Mouse (Mus musculus) stomach, embryonic 15.5 days (tissue): Measurements from ENCODE around the gene 1110032A03Rik. TPM values are rescaled to one million over a fixed set of nuclear protein-coding genes. Genes with fewer than 3 reads are reported as not detected.

Source experiments
- ATAC-seq: fragments of 200-750 bp; cut with Nextera tagmentation; 2 replicates; pipeline ENCODE4 v1.8.0; 2017; ENCODE audit warnings: low read depth, moderate number of reproducible peaks, moderate TSS enrichment; ENCODE audit not compliant: insufficient read depth, low FRiP score
- H3K27ac ChIP-seq: fragments of 300-500 bp; sonication (generic); 2 replicates; pipeline ENCODE4 v1.5.1; 2015; ENCODE audit warnings: mild to moderate bottlenecking, inconsistent platforms
- H3K27me3 ChIP-seq: fragments of 300-500 bp; sonication (generic); replicated peaks from 2 replicates; pipeline ENCODE4 v1.6.1; 2015; ENCODE audit warnings: inconsistent platforms
- H3K36me3 ChIP-seq: fragments of 300-500 bp; sonication (generic); 2 replicates; pipeline ENCODE4 v1.6.1; 2015; ENCODE audit warnings: inconsistent platforms
- H3K4me1 ChIP-seq: fragments of 300-500 bp; sonication (generic); 2 replicates; pipeline ENCODE4 v1.6.1; 2015; ENCODE audit warnings: inconsistent platforms
- H3K4me2 ChIP-seq: fragments of 300-500 bp; sonication (generic); 2 replicates; pipeline ENCODE4 v1.6.1; 2015; ENCODE audit warnings: mild to moderate bottlenecking, inconsistent platforms
- H3K4me3 ChIP-seq: fragments of 300-500 bp; sonication (generic); replicated peaks from 2 replicates; pipeline ENCODE4 v1.5.1; 2015; ENCODE audit warnings: inconsistent platforms
- H3K9ac ChIP-seq: fragments of 300-500 bp; sonication (generic); 2 replicates; pipeline ENCODE4 v1.6.1; 2015; ENCODE audit warnings: inconsistent platforms
- H3K9me3 ChIP-seq: fragments of 300-500 bp; sonication (generic); 2 replicates; pipeline ENCODE4 v1.6.1; 2016; ENCODE audit warnings: inconsistent platforms
- WGBS: fragments of 180-500 bp; shearing (Covaris S2); methylation state at CpG from one replicate; pipeline ENCODE4 v1.1.7; 2015; 5-methylcytosine and 5-hydroxymethylcytosine counted together
- polyA plus RNA-seq: library from polyadenylated mRNA; unstranded; fragments of >200 nt; fragmentation: Nextera tagmentation; extraction: Ambion mirVana; gene quantifications from 2 replicates; pipeline ENCODE4 v1.2.1, GENCODE M21; 2015

The 1110032A03Rik gene
- polyA plus RNA-seq, 1 experiment from 2014 or later, result 32.6 TPM

DNA sequence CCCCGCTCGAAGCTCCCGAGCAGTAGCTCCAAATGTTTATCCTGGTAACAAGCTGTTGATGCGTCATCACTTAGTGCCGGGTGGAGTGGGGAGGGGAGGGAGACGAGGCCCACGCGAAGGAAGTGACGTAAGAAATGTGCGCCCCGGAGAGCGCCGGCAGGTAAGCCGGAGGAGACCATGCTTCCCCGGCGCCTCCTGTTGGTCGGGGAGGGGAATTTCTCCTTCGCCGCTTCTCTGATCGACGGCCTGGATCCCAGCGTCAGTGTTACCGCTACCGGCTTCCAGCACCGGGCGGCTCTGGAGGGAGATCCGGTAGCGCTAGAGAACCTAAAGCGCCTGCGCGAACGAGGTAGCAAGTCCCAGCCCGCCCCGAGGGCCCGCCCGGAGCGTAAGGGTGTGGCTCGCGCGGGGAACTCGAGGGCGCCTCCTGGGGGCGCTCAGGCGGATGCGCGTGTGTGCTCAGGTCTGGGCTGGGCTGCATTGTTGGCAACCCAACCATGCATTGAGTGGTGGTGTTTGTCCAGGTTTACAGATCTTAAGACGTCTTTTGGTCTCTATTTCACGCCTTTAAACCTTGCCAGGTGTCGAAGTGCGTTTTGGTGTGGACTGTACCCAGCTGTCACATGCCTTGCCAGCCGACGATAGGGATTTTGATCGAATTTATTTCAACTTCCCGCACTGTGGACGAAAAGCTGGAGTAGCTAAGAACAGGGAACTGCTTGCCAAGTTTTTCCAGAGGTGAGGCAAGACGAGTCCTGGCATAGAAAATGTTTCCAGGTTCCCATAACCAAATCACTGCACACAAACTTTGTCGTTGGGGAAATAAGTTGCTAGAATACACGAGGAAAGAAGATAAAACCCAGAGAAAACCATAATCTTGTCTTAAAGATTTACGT is 7.0 kb downstream of the 1110032A03Rik start, which contains the start of gene Fdxacb1:
TSS of gene Fdxacb1 (plus strand) at position 130 of the 896 bp plus-strand sequence.
- Histone ChIP-seq H3K9ac (peak within 1 kb of the TSS; percentile 68; the same call in 1 of the 2 replicates), H3K4me2 (peak within 1 kb of the TSS; percentile 78), H3K27me3 (no peaks in the 10 kb centered on the region), H3K4me3 (peak within 1 kb of the TSS; percentile 60), H3K9me3 (no peaks in the 10 kb centered on the region), H3K27ac (peak within 1 kb of the TSS; percentile 96), H3K4me1 (peaks cover 9% of the 10 kb centered on the region; the same call in 1 of the 2 replicates), H3K36me3 (0 out of 2 replicates have a peak, but pooled peaks cover 5% of the 10 kb centered on the region)
- peak; percentile 95 for ATAC-seq
- WGBS, result 4% methylated on average over 59 of the region's 59 CpGs

DNA sequence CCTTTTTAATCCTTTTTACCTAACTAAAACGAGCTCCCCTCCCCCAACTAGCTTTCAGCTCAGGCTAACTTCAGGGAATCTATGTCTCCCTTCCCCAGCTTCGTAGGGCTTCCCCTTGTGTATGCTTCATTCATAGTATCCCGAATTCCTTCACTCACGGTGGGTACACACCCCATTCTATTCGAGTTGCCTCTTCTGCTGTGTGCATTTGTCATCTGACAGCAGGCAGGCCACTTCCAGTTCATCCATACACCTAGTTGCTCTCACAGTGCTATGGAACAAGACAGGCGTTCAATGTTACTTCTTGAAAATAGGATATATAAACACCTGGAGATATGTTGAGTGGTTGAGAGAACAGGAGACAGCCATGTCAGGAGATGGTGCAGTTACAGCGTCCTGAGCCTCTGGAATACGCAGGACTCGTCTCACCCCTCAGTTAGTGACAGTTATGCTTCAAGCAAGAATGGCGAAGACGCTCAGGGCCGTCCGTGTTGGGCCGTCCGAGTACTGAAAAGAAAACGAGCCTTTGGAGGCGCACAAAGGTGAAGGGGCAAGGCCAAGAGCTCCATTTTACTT is 7.7 kb downstream of the 1110032A03Rik start:
- WGBS, result 4% methylated on average over 17 of the region's 17 CpGs
- no peak for ATAC-seq

DNA sequence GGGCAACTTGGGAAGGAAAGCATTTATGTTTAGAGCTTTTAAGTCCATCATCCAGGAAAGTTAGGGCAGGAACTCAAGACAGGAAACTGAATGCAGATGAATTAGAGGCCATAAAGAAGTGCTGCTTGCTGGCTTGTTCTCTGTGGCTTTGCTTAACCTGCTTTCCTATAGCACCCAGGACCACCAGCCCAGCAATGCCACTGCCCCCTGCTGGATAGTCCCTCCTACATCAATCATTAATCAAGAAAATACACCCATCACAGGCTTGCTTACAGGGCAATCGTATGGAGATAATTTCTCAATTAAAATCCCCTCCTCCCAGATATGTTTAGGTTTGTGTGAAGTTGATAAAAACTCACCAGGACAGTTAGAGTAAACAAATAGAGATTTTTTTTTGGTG is 12.0 kb downstream of the 1110032A03Rik start:
- no peak overlapping the region for H3K27ac ChIP-seq
- no peaks in the 10 kb centered on the region for H3K9me3 ChIP-seq
- no peaks in the 10 kb centered on the region for H3K27me3 ChIP-seq
- no peaks in the 10 kb centered on the region for H3K36me3 ChIP-seq
- no peak overlapping the region for H3K9ac ChIP-seq
- ATAC-seq, result no peak
- WGBS, result 49% methylated on average over 1 of the region's 1 CpGs
- no peak overlapping the region for H3K4me3 ChIP-seq
- H3K4me1 ChIP-seq, result 0 out of 2 replicates have a peak, but pooled peaks cover 5% of the 10 kb centered on the region
- H3K4me2 ChIP-seq, result no peak overlapping the region

More for the DNA sequence above, 7.7 kb downstream of the 1110032A03Rik start:
- Histone ChIP-seq H3K4me2 (peak overlapping the region; percentile 78), H3K27me3 (no peaks in the 10 kb centered on the region), H3K27ac (peak overlapping the region; percentile 96), H3K4me1 (peaks cover 9% of the 10 kb centered on the region; the same call in 1 of the 2 replicates), H3K9ac (peak overlapping the region; percentile 68; the same call in 1 of the 2 replicates), H3K9me3 (no peaks in the 10 kb centered on the region), H3K36me3 (0 out of 2 replicates have a peak, but pooled peaks cover 5% of the 10 kb centered on the region), H3K4me3 (peak overlapping the region; percentile 60)

DNA sequence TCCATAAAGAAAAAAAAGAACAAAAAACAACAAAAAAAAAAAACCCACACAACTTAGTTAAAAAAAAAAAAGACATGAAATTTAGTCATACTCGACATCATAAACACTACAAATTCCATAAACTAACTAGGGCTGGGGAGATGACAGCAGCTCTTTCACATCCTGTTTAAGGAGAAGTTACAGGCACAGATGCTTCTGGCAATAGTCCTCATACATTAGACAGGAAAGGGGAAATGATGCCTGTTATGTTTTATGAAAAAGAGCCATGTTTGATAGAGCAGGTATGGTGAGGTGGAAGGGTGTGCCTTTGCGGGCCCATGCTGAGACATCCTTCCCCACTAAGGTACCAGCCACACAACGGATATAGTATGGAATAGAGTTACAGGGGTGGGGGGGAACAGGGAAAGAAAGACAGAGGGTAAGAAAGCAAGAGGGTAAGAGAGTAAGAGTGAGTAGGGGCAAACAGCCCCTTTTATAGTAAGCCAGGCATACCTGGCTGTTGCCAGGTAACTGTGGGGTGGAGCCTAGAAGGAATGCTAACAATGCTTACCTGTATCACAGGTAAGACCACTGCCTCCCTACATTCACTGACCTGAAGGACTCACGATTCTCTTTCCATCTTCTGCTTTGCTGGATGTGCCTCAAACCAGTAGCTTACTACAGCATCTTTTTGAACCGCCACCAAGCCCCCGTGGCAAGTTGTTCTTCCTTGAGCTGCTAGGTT is 13.6 kb downstream of the 1110032A03Rik start:
- 59% methylated on average over 6 of the region's 6 CpGs for WGBS
- Histone ChIP-seq H3K36me3 (no peaks in the 10 kb centered on the region), H3K4me3 (no peak overlapping the region), H3K4me2 (no peak overlapping the region), H3K9ac (no peak overlapping the region), H3K4me1 (no peaks in the 10 kb centered on the region), H3K9me3 (no peaks in the 10 kb centered on the region), H3K27me3 (no peaks in the 10 kb centered on the region), H3K27ac (no peak overlapping the region)
- ATAC-seq, result no peak

DNA sequence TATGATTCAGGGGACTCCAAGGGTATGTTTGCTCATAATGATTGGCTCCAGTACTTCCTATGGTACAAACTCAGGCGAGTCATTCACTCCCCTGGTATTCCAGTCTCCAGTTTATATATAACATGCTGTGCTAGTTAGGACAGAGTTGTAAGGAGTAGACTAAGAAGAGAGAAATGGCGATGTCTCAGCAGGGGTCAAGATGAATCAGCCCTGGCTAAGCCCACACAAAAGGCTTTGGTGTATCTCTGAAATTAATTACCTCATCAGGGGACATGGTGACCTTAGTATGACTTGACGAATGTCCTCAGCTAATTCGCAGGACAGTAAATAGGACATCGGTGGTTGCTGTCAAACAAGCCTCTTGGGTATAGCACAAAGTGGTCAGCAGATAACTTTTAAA is 18.6 kb downstream of the 1110032A03Rik start:
- no peaks in the 10 kb centered on the region for H3K9me3 ChIP-seq
- no peak overlapping the region for H3K27ac ChIP-seq
- H3K4me2 ChIP-seq, result no peak overlapping the region
- 57% methylated on average over 5 of the region's 5 CpGs for WGBS
- no peaks in the 10 kb centered on the region for H3K27me3 ChIP-seq
- H3K9ac ChIP-seq, result no peak overlapping the region
- no peak overlapping the region for H3K4me3 ChIP-seq
- peaks cover 7% of the 10 kb centered on the region for H3K4me1 ChIP-seq
- H3K36me3 ChIP-seq, result no peaks in the 10 kb centered on the region
- ATAC-seq, result no peak

DNA sequence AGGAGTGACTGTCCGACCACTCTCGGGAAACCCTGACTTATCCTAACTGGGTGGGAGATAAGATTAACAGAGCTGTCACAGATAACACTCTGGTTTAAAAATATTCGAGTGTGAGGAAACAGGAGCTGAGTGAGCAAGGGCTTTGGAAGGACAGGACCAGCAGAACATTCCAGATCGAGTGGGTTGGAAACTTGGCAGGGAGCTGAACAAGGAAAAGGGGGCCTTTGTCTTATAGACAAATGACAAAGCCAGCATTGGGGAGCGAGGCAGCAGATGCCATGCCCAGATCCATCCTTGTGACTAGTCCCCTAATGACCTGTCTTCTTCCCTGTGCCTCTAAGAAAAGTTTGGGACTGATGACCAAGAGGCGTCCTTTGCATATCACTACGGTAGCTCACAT is 21.4 kb downstream of the 1110032A03Rik start:
- H3K4me3 ChIP-seq, result peak overlapping the region; percentile 24; the same call in 1 of the 2 replicates
- no peaks in the 10 kb centered on the region for H3K9me3 ChIP-seq
- H3K4me1 ChIP-seq, result peaks cover 11% of the 10 kb centered on the region
- 39% methylated on average over 7 of the region's 7 CpGs for WGBS
- H3K27ac ChIP-seq, result no peak overlapping the region
- ATAC-seq, result no peak
- no peak overlapping the region for H3K9ac ChIP-seq
- no peaks in the 10 kb centered on the region for H3K27me3 ChIP-seq
- H3K4me2 ChIP-seq, result peak overlapping the region; percentile 36
- H3K36me3 ChIP-seq, result no peaks in the 10 kb centered on the region

DNA sequence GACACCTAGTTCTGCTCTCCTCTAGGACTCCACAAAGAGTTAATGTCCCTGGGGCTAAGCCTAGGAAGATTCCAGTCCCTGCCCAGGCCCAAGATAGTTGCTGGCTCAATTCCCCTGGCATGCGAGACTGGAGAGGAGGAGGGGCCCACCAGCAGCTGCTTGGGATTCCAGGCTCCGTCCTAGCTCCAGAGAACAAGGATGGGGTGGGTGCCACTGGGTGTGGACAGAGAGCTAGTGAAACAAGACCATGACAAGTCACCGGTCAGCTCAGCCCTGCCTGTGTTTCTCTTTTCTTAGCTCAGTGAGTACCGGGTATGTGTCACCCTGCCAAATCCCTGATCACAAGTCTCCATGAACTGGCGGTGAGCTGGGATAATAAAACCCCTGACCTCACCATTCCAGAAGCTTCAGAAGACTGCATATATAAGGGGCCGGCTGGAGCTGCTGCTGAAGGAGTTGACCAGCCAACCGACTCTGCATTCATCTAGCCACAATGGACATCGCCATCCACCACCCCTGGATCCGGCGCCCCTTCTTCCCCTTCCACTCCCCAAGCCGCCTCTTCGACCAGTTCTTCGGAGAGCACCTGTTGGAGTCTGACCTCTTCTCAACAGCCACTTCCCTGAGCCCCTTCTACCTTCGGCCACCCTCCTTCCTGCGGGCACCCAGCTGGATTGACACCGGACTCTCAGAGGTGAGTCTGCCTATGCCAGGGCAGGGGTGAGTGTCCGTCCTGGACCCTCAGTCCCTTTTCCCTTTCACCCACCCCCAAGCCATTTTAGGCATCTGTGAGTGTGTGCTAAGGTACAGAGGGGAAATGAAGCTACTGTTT is 22.3 kb downstream of the 1110032A03Rik start:
- WGBS, result 61% methylated on average over 17 of the region's 17 CpGs
- Histone ChIP-seq H3K27ac (peak overlapping the region; percentile 65; the same call in 1 of the 2 replicates), H3K9ac (no peak overlapping the region), H3K4me3 (peak overlapping the region; percentile 24; the same call in 1 of the 2 replicates), H3K4me1 (peaks cover 11% of the 10 kb centered on the region), H3K36me3 (no peaks in the 10 kb centered on the region), H3K9me3 (no peaks in the 10 kb centered on the region), H3K4me2 (peak overlapping the region; percentile 36), H3K27me3 (no peaks in the 10 kb centered on the region)
- ATAC-seq, result peak; percentile 66; the same call in 1 of the 2 replicates

DNA sequence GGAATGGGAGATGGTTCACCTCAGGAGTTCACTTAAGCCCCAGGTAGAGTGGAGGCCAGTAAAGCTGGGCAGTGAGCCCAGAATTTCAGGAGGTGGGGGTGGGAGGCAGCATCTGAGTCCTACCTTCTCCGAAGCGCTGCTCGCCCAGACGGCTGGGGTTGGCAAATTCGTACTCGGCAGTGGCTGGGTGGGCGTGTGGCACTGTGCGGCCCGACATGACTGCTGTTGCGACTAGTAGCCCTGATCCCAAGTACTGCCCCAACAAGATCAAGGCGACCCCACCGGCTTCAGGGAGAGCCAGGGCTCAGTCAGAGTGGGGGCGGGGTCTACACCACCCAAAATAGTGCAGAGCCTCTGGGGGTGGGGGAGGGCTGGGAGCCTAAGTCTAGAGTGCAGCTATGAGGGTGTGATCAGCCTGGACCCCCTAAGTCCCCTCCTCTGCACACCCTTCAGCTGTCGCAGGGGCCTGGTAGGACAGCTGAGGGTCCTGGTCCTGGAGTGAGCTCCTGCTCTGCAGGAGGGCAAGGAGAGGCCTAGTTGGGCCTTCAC is 23.2 kb downstream of the 1110032A03Rik start, which contains the start of gene Hspb2:
TSS of gene Hspb2 (minus strand) at position 301 of the 549 bp plus-strand sequence.
- Histone ChIP-seq H3K4me1 (peaks cover 11% of the 10 kb centered on the region), H3K4me3 (peak within 1 kb of the TSS; percentile 24; the same call in 1 of the 2 replicates), H3K27ac (peak within 1 kb of the TSS; percentile 65; the same call in 1 of the 2 replicates), H3K4me2 (peak within 1 kb of the TSS; percentile 36), H3K27me3 (no peaks in the 10 kb centered on the region), H3K9me3 (no peaks in the 10 kb centered on the region), H3K9ac (no peak within 1 kb of the TSS), H3K36me3 (no peaks in the 10 kb centered on the region)
- peak; percentile 50; the same call in 1 of the 2 replicates for ATAC-seq
- WGBS, result 71% methylated on average over 14 of the region's 14 CpGs

DNA sequence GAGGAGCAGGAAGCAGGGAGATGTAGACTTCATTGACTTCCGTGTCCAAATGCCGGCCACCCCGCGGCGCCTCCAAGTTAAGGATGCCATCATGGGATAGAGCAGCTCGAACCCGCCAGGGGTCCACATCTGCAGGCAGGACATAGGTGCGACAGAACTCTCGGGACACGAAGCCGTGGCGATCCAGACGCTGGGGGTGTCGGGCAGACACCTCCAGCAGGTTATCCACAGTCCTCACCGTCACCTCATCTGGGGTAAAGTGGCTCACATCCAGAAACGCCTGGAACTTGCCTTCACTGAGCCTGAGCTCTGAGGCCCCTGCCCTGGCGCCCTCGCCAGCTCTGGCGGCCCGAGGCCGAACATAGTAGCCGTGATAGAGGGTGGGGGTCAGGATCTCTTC is 24.0 kb downstream of the 1110032A03Rik start, which contains the start of gene Cryab:
TSS of gene Cryab (plus strand) at position 3 of the 400 bp plus-strand sequence.
- Histone ChIP-seq H3K9me3 (no peaks in the 10 kb centered on the region), H3K36me3 (no peaks in the 10 kb centered on the region), H3K27me3 (no peaks in the 10 kb centered on the region), H3K4me2 (peak within 1 kb of the TSS; percentile 36; the same call in 1 of the 2 replicates), H3K9ac (no peak within 1 kb of the TSS), H3K4me1 (peaks cover 11% of the 10 kb centered on the region), H3K27ac (peak within 1 kb of the TSS; percentile 65; the same call in 1 of the 2 replicates), H3K4me3 (no peak within 1 kb of the TSS)
- WGBS, result 72% methylated on average over 22 of the region's 22 CpGs
- no peak; the same call in 1 of the 2 replicates for ATAC-seq

DNA sequence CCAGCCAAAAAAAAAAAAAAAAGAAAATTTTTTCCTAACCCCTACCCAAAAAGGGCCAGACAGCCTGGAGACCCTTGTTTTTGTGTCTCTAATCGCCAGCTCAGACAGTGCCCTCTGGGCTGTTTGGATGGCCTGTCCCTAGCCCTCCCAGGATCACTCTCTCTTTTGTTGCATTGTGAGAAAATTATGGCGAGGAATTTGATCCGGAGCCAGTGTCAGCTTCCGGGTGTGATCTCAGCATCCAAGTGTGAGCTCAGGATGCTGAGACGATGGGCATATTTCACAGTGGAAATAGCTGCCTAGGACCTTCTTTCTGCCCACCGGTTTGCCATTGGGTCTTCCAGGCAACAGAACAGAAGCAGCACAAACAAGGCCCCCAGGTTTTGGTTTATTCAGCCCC is 24.6 kb downstream of the 1110032A03Rik start:
- H3K27me3 ChIP-seq, result no peaks in the 10 kb centered on the region
- no peak overlapping the region for H3K4me2 ChIP-seq
- H3K4me3 ChIP-seq, result no peak overlapping the region
- WGBS, result 73% methylated on average over 6 of the region's 6 CpGs
- no peaks in the 10 kb centered on the region for H3K36me3 ChIP-seq
- H3K9me3 ChIP-seq, result no peaks in the 10 kb centered on the region
- ATAC-seq, result no peak
- H3K4me1 ChIP-seq, result peaks cover 11% of the 10 kb centered on the region
- no peak overlapping the region for H3K9ac ChIP-seq
- H3K27ac ChIP-seq, result no peak overlapping the region
